Mouse (Mus musculus): ENCODE results near the gene Gm21698.
"Not testable (repeated sequence)": the region's sequence is repeated elsewhere in the genome, so short reads cannot be mapped to it uniquely, and the experiment has no call there.

Gene Gm21698

GRCm38 (mm10) chr5:25988550-25988949, at the start of gene Gm21698:
Gene Gm21698, minus strand, starts transcription at chr5:25988650.
- DNase-seq, result not testable (repeated sequence)

DNA sequence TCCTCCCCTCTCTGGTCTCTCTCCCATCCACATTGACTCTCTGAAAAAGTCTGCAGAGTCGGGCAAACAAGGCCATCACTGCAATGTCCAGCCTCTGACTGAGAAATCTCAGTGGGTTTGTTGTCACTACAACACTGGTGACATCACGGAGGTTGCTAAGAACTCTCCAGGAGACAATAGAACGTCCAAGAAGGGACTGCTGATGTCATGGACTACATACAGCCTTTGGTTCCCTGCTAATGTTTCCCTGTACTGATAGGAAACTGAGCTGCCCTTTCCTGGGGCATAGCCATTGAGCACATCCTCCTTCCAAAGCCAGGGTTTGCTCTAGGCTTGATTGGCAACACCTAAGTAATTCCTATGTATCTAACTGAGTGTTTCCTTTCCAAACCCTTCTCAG, 34.4 kb upstream of the Gm21698 start, which contains the start of gene Gm5862:
Gene Gm5862 (minus strand): TSS at position 101 of the 400 bp plus-strand sequence.
- DNase-seq, result not testable (repeated sequence)

DNA sequence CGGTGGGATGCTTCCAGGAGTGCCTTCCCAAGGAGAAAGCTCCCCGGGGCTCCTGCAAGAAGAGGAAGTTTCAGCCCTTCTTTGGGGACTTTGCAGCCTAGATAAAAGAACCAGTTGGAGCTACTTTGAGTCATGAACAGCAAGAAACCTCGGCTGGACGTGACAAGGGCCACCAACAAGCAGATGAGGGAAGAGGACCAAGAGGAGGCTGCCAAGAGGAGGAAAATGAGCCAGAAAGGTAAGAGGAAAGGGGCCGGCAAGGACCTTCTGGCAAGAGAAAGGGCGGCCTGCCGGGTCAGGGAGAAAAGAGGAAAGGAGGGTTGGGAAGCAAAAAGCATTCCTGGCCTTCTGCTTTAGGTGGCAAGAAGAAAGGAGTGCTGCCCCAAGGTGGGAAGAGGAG, 19.2 kb upstream of the Gm21698 start:
- DNase-seq, result not testable (repeated sequence)

- DNase-seq, result peak; percentile 51 to 58
Measured at GRCm38 (mm10) chr5:26006937-26007695, 18.7 kb upstream of the Gm21698 start.

- not testable (repeated sequence) for DNase-seq
Measured at GRCm38 (mm10) chr5:26004698-26005097, 16.2 kb upstream of the Gm21698 start, which contains the start of gene Gm1979. Gene Gm1979, minus strand, starts transcription at chr5:26004798.

- not testable (repeated sequence) for DNase-seq
Measured at GRCm38 (mm10) chr5:25972563-25972962, 15.9 kb downstream of the Gm21698 start, which contains the start of gene Gm21680. Gene Gm21680, minus strand, starts transcription at chr5:25972663.

GRCm38 (mm10) chr5:25957050-25957449, 31.4 kb downstream of the Gm21698 start:
- DNase-seq, result not testable (repeated sequence)

GRCm38 (mm10) chr5:25956611-25957010, 31.8 kb downstream of the Gm21698 start:
- DNase-seq, result peak in 1 of 2 experiments; percentile 3

GRCm38 (mm10) chr5:25954317-25954716, 34.1 kb downstream of the Gm21698 start, which contains the start of gene Gm21671:
Gene Gm21671, minus strand, starts transcription at chr5:25954417.
- DNase-seq, result not testable (repeated sequence)

GRCm38 (mm10) chr5:25945391-25945790, 43.1 kb downstream of the Gm21698 start:
- DNase-seq, result not testable (repeated sequence)

GRCm38 (mm10) chr5:25942281-25942680, 46.2 kb downstream of the Gm21698 start, which contains the start of gene Gm21663:
Gene Gm21663, minus strand, starts transcription at chr5:25942381.
- not testable (repeated sequence) for DNase-seq
